Mouse (Mus musculus) thymus, adult 18-20 months (tissue): ENCODE measurements around the gene Mcidas.
"Not testable (repeated sequence)": the region's sequence is repeated elsewhere in the genome, so short reads cannot be mapped to it uniquely, and the experiment has no call there.

Experiments
- DNase-seq, 2 experiments: peaks; one replicate each; pipeline ENCODE4 v3.0.0; 2022; ENCODE audit warnings: mixed read lengths in 2 of 2

Gene Mcidas

GRCm38 (mm10) chr13:113013174-113013953 is 19.7 kb downstream of the Mcidas start:
- DNase-seq, result not testable (repeated sequence)

DNA sequence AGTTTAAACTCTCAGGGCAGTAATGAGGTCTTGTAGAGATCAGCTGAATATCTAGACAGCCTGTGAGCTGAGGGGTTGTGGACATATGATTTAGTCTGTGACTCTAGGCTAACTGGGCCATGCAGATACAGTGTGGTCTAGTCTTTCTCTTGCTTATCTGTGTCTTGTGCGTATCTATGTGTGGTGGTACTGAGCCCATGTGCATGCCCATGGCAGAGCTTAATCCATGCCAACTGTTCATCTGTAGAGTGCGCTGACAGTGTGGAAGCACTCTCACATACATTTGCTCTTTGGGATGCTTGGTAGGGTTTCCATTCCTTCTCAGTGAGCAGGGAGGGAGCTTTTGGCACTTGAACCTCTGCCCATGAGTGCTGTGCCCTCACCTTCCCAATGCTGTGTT is 27.9 kb downstream of the Mcidas start:
- DNase-seq, result no peak

DNA sequence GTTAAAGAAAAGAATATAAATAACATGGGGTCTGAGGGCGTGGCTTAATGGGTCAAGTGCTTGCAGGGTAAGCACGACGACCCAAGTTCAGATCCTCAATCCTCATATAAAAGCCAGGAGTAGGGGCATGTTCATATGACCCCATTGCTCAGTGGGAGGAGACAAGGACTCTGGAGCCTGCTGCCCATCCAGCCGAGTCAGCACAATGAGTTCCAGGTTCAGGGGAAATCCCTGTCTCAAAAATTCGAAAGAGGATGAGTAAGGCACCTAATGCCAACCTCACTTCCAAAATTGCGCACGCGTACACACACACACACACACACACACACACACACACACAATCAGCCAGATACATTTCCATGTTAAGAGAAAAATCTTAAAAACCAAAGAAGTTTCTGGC is 28.8 kb downstream of the Mcidas start:
- no peak for DNase-seq

GRCm38 (mm10) chr13:113023274-113024143 is 29.9 kb downstream of the Mcidas start:
- peak; percentile 36 to 54 for DNase-seq

GRCm38 (mm10) chr13:113031351-113031750 is 37.7 kb downstream of the Mcidas start:
- DNase-seq, result no peak

DNA sequence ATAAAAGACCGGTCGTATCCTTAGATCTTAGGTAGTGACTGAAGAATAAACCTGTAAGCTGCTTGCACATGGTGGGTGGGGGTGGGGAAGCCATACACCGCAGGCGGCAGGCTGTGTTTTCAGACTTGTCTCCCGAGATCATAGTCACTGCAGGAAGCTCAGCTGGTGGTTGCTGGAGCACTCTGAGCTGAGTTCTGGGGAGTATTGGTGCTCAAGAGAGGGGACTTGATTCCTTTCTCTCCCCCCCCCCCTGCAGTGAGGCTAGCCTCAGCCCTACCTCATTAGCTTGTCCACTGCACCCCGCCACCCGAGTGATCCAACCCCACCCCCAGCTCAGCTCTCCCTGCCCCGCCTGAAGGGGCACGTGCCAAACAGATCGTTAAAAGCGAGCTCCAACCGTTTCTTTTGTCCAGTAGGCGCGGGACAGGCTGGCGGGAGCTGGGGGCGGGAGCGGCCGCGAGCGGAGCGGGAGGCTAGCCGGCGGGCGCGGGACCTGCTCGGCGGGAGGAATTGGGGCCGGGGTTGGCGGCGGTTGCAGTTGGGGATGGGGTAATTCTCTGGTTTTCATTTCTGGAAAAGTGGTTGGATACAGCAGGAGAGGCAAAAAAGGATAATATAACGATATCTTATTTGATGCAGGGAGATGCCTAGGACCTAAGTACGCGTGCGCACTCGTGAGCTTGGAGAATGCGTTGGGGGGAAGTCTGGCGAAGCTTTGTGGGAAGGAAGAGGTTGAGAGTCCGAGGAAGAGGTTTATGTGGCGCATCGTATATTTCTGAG is 38.3 kb downstream of the Mcidas start:
- DNase-seq, result peak; percentile 19 to 45

- no peak for DNase-seq
These were observed 39.2 kb downstream of the Mcidas start for GRCm38 (mm10) chr13:113032831-113033230.

- DNase-seq, result no peak
These were observed 40.7 kb downstream of the Mcidas start for GRCm38 (mm10) chr13:113034271-113034886.

GRCm38 (mm10) chr13:113034950-113035421 is 41.3 kb downstream of the Mcidas start, which contains the start of gene Cdc20b:
Gene Cdc20b, plus strand, starts transcription at chr13:113035111.
- peak; percentile 76 to 78 for DNase-seq

DNA sequence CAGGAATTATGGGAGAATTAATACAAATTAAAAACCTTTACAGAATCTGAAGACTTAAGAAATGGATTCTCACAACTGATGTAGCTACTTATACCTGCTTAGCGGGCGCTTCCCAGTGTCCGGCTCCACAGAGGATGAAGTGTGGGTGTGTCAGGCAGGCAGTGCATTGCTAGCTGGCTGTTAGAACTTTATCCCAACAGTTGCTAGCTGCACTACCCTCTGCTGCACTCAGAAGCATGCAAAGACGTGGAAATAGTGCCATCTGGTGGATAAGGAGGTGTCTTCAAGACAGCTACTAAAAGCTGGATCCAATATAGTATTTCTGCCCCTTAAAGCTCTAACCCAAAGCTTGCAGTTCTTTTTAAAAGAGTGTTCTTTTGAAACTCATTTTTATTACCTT is 42.2 kb downstream of the Mcidas start:
- DNase-seq, result peak; percentile 28 to 60

GRCm38 (mm10) chr13:113044876-113045275 is 51.2 kb downstream of the Mcidas start:
- no peak for DNase-seq

DNA sequence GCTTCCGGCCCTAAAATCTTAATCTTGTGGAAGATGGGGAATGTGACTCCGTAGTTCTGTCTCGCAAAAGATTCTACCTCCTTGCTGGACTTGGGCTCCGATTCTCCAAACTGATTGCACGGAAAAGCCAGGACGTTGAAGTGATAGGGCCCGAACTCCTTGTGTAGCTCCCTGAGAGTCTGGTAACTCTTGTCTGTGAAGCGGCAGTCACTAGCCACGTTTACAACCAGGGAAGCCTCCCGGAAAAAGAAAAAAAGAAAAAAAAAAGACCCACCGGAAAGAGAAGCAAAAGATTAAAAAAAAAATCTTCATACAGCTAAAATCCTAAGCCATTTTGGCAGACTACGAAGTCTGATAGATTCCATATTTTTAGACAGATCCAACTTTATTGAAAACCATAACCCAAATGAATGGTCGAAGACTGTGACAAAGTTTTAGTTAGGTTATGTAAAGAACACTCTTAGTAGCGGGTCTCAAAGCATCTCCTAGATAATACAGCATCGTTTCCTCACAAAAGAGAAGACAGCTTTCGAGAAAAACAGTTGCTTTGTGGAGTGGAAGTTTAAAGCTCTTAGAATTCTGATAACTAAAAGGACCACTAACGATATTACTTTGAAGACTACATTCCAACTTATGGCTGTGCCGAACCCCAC is 51.9 kb downstream of the Mcidas start:
- no peak for DNase-seq

GRCm38 (mm10) chr13:113046211-113046883 is 52.7 kb downstream of the Mcidas start, which contains the start of gene Gpx8:
Gene Gpx8, minus strand, starts transcription at chr13:113046410.
- DNase-seq, result no peak

GRCm38 (mm10) chr13:113047018-113047417 is 53.4 kb downstream of the Mcidas start:
- no peak for DNase-seq

GRCm38 (mm10) chr13:113047647-113048046 is 54.0 kb downstream of the Mcidas start:
- DNase-seq, result no peak
